Mouse (Mus musculus): ENCODE measurements around the gene Slc1a5. TPM values are rescaled to one million over a fixed set of nuclear protein-coding genes. Genes with fewer than 3 reads are reported as not detected.

The Slc1a5 gene
- polyA plus RNA-seq, 1 experiment from 2014 or later, result 48.6 TPM

DNA sequence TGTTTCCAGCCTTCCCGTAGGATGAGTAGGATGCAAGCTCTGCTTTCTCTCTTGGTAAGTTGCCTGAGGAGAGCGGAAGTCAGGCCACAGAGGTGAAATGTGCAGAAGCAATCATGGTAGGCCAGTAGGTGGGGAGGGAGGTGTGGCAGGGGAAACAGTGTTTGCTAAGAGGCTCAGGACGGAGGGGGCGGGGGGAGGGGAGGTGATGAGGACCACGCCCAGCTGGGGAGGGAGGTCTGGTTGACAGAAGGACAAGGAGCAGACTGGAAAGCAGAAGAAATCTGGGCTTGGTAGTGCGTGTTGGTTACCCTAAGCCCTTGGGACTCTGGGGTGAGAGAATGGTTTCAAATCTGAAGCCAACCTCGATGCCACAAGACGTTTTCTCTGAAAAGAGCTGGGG is 20.8 kb upstream of the Slc1a5 start:
- no peaks in the 10 kb centered on the region for H3K36me3 ChIP-seq
- 0 out of 2 replicates have a peak overlapping the region, but pooled peaks have one; percentile 16 for H3K4me2 ChIP-seq
- no peaks in the 10 kb centered on the region for H3K9me3 ChIP-seq (replicated peaks)
- 0 out of 2 replicates have a peak, but pooled peaks have one; percentile 41 for ATAC-seq (replicated peaks; ENCODE audit: low FRiP score)
- no peaks in the 10 kb centered on the region for H3K27me3 ChIP-seq
- no peak overlapping the region for H3K4me3 ChIP-seq (replicated peaks)
- no peak overlapping the region for H3K9ac ChIP-seq
- WGBS, result 23% methylated on average over 8 of the region's 8 CpGs
- H3K4me1 ChIP-seq, result peaks cover 24% of the 10 kb centered on the region
- peak overlapping the region; percentile 82 for H3K27ac ChIP-seq

DNA sequence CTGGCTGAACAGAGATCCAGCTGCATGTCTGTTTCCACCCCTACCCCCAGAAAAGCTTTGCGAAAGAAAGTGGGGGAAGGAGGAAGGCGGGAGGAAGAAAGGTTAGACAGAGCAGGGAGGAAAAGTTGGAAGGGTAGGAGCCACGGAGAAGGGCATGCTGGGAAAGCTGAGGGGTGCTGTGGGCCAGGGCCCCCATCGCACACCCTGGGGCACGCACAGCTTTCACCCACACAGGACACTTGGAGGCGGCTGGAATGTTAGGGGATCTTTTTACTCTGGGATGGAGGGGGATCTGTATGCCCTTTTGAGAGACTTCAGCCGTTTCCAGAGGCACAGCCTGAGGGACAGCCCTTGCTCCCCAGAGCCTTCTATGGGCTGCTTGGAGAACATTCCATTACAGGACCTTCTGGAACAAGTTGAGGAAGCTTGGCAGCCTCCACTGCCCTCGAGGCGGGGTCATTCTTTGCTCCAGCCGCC is 20.1 kb upstream of the Slc1a5 start:
- Histone ChIP-seq H3K36me3 (no peaks in the 10 kb centered on the region), H3K9ac (no peak overlapping the region), H3K9me3 (replicated peaks) (no peaks in the 10 kb centered on the region), H3K4me1 (peaks cover 23% of the 10 kb centered on the region), H3K27ac (peak overlapping the region; percentile 82), H3K27me3 (no peaks in the 10 kb centered on the region), H3K4me3 (replicated peaks) (no peak overlapping the region), H3K4me2 (peak overlapping the region; percentile 16; the same call in 1 of the 2 replicates)
- 36% methylated on average over 10 of the region's 10 CpGs for WGBS
- ATAC-seq (replicated peaks; ENCODE audit: low FRiP score), result 0 out of 2 replicates have a peak, but pooled peaks have one; percentile 57

DNA sequence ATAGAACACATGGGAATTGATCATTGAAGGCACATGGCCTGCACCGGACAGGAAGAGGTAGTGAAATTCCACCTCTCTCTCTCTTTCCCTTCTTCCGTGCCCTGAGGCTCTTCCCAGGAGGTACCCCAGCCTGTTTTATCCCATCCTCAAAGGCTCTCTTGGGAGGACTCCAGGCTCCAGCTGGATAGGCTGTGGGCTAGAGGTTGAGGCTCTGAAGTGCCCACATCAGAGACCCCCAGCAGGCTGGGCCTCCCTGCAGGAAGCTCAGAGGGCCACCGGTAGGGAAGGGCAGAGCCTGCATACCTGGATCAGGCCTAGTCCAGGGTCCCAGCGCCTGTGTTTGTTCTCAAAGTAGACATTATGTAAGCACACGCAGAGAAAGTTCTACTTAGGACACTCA is 19.5 kb upstream of the Slc1a5 start:
- H3K4me3 ChIP-seq (replicated peaks), result no peak overlapping the region
- no peak overlapping the region for H3K9ac ChIP-seq
- no peak overlapping the region for H3K4me2 ChIP-seq
- no peaks in the 10 kb centered on the region for H3K9me3 ChIP-seq (replicated peaks)
- no peaks in the 10 kb centered on the region for H3K27me3 ChIP-seq
- WGBS, result 51% methylated on average over 5 of the region's 5 CpGs
- peaks cover 26% of the 10 kb centered on the region for H3K4me1 ChIP-seq
- peak overlapping the region; percentile 54; the same call in 1 of the 2 replicates for H3K27ac ChIP-seq
- ATAC-seq (replicated peaks; ENCODE audit: low FRiP score), result no peak
- H3K36me3 ChIP-seq, result no peaks in the 10 kb centered on the region

DNA sequence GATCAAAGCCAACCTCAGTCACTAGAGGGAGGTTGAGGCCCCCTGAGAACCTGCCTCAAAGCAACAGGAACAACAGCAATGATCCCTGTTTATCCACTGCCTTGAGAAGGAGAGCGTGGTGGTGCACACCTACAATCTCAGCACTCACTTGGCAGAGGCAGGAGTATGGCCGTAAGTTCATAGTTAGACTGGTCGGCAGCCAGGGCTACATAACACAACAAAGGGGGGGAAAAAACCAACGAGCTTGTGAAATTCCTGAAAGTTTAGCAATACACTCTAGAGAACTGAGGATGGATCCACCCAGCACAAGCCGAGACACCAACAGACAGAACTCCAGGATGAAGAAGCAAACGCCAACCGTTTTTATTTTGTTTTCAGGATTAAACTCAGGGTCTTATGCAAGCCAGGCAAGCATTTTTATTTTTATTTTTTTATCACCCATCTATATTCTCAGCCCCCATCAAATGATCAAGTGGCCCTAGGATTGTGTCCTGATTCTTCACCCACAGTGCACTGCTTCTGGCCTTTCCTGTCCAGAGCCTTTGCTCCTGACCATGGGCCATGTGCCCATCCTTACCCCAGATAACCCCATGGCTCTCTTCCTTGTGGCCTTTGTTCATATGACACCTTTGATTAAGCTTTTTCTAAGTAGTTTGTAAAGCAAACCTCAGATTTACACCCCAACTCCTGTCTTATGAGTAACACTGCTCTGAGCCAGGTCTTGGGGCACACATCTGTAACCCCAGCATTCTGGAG is 17.5 kb upstream of the Slc1a5 start:
- Histone ChIP-seq H3K4me2 (no peak overlapping the region), H3K9ac (no peak overlapping the region), H3K36me3 (no peaks in the 10 kb centered on the region), H3K4me1 (peaks cover 22% of the 10 kb centered on the region), H3K9me3 (replicated peaks) (no peaks in the 10 kb centered on the region), H3K4me3 (replicated peaks) (no peak overlapping the region), H3K27ac (no peak overlapping the region), H3K27me3 (no peaks in the 10 kb centered on the region)
- no peak for ATAC-seq (replicated peaks; ENCODE audit: low FRiP score)
- WGBS, result 85% methylated on average over 7 of the region's 7 CpGs

DNA sequence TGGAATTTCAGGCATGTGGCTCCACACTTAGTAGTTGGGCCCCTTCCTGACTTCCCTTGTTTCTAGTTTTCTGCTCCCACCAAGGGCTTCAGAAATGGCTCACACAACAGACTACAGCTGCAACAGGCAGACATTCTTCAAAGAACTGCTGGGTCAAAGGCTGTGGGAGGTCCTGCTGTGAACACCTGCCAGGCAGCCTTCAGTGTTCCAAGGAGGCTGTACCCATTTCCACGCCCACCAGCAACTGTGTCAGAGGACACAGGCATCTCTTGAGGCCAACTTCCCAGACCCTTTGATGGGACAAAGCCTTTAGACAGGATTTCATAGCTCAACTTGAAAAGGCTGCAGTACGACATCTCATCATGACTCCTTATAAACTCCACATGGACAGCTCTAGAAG is 14.7 kb upstream of the Slc1a5 start:
- no peak for ATAC-seq (replicated peaks; ENCODE audit: low FRiP score)
- Histone ChIP-seq H3K36me3 (no peaks in the 10 kb centered on the region), H3K9me3 (replicated peaks) (no peaks in the 10 kb centered on the region), H3K4me1 (peaks cover 8% of the 10 kb centered on the region), H3K9ac (no peak overlapping the region), H3K4me3 (replicated peaks) (no peak overlapping the region), H3K27me3 (no peaks in the 10 kb centered on the region), H3K4me2 (no peak overlapping the region), H3K27ac (no peak overlapping the region)
- WGBS, result 44% methylated on average over 2 of the region's 2 CpGs

DNA sequence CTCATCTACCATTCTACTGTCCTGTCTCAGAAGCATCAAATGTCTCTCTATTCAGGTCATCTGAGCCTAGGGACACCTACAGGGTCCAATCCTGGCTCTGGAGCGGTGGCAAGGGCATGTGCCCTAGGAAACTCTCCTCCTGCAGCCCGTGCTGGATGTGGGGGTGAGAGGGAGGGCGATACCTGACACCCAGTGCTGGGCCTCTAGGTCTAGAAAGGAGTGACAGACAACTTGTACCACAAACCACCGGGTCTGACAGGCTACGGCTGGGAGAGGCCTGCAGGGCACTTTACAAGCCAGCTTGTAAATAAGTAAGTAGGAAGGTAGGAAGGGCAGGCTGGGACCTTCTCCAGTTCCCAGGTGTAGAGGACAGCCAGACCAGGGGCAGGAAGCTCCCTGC is 5.3 kb upstream of the Slc1a5 start:
- Histone ChIP-seq H3K4me1 (peaks cover 11% of the 10 kb centered on the region), H3K27me3 (no peaks in the 10 kb centered on the region), H3K9ac (no peak overlapping the region), H3K9me3 (replicated peaks) (0 out of 2 replicates have a peak, but pooled peaks cover 7% of the 10 kb centered on the region), H3K27ac (no peak overlapping the region), H3K4me3 (replicated peaks) (no peak overlapping the region), H3K4me2 (no peak overlapping the region), H3K36me3 (no peaks in the 10 kb centered on the region)
- ATAC-seq (replicated peaks; ENCODE audit: low FRiP score), result 0 out of 2 replicates have a peak, but pooled peaks have one; percentile 30
- WGBS, result 21% methylated on average over 5 of the region's 5 CpGs

DNA sequence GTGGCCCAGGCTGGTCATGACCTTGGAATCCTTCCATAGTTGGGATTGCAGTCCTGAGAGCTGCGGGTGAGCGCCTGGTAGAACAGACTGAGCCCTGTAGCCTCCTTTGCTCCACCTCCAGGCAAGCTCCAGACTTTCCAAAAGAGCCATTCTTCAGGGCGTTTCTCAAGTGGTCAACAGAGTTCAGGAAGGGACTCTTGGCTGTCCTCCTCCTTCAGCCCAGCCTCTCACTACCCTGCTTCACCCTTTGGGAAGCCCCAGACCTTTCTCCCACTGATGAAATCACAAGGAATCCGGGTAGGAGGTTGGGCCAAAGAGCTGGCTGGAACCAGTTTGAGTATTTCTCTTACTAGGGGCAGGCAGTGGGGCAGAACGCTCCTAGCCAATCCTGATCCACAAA is 1.1 kb upstream of the Slc1a5 start:
- H3K4me2 ChIP-seq, result peak overlapping the region; percentile 21; the same call in 1 of the 2 replicates
- H3K9me3 ChIP-seq (replicated peaks), result no peaks in the 10 kb centered on the region
- H3K4me1 ChIP-seq, result peaks cover 44% of the 10 kb centered on the region
- ATAC-seq (replicated peaks; ENCODE audit: low FRiP score), result no peak
- peak overlapping the region; percentile 85 for H3K27ac ChIP-seq
- no peak overlapping the region for H3K9ac ChIP-seq
- no peaks in the 10 kb centered on the region for H3K36me3 ChIP-seq
- H3K27me3 ChIP-seq, result no peaks in the 10 kb centered on the region
- WGBS, result 57% methylated on average over 5 of the region's 5 CpGs
- no peak overlapping the region for H3K4me3 ChIP-seq (replicated peaks)

DNA sequence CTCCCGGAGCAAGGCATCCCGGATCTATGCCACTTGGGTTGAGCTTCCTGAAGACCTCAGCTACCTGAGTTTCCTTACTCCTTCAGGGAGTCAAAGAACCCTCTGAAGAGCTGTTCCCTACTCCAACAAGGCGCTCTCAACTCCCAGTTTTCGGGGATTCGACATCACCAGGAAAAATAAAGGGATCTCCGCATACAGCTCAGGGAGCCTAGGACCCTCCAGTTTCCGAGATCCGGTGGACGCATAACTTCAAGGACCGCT is 345 bp downstream of the Slc1a5 start:
- Histone ChIP-seq H3K27ac (peak overlapping the region; percentile 81), H3K4me2 (peak overlapping the region; percentile 99), H3K27me3 (no peaks in the 10 kb centered on the region), H3K9me3 (replicated peaks) (no peaks in the 10 kb centered on the region), H3K9ac (peak overlapping the region; percentile 74), H3K4me3 (replicated peaks) (peak overlapping the region; percentile 76), H3K36me3 (peaks cover 3% of the 10 kb centered on the region), H3K4me1 (peaks cover 47% of the 10 kb centered on the region)
- ATAC-seq (replicated peaks; ENCODE audit: low FRiP score), result no peak
- WGBS, result under 1% methylated on average over 10 of the region's 10 CpGs

DNA sequence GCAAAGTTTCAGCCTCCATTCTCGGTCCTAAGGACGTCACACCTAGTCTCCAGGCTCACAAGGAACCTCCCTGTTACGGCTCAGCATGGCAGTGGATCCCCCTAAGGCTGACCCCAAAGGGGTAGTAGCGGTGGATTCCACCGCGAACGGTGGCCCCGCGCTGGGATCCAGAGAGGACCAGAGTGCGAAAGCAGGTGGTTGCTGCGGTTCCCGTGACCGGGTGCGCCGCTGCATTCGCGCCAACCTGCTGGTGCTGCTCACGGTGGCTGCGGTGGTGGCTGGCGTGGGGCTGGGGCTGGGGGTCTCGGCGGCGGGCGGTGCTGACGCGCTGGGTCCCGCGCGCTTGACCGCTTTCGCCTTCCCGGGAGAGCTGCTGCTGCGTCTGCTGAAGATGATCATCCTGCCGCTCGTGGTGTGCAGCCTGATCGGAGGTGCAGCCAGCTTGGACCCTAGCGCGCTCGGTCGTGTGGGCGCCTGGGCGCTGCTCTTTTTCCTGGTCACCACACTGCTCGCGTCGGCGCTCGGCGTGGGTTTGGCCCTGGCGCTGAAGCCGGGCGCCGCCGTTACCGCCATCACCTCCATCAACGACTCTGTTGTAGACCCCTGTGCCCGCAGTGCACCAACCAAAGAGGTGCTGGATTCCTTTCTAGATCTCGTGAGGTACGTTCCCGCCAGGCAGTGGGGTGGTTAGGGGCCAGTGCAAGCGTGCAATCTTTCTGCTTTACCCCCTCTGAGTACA is 845 bp downstream of the Slc1a5 start:
- peaks cover 8% of the 10 kb centered on the region for H3K36me3 ChIP-seq
- no peaks in the 10 kb centered on the region for H3K27me3 ChIP-seq
- under 1% methylated on average over 60 of the region's 60 CpGs for WGBS
- peak overlapping the region; percentile 74 for H3K9ac ChIP-seq
- H3K4me2 ChIP-seq, result peak overlapping the region; percentile 99
- H3K27ac ChIP-seq, result peak overlapping the region; percentile 81
- H3K4me3 ChIP-seq (replicated peaks), result peak overlapping the region; percentile 76
- H3K9me3 ChIP-seq (replicated peaks), result no peaks in the 10 kb centered on the region
- H3K4me1 ChIP-seq, result peaks cover 47% of the 10 kb centered on the region
- peak; percentile 7; the same call in 1 of the 2 replicates for ATAC-seq (replicated peaks; ENCODE audit: low FRiP score)

DNA sequence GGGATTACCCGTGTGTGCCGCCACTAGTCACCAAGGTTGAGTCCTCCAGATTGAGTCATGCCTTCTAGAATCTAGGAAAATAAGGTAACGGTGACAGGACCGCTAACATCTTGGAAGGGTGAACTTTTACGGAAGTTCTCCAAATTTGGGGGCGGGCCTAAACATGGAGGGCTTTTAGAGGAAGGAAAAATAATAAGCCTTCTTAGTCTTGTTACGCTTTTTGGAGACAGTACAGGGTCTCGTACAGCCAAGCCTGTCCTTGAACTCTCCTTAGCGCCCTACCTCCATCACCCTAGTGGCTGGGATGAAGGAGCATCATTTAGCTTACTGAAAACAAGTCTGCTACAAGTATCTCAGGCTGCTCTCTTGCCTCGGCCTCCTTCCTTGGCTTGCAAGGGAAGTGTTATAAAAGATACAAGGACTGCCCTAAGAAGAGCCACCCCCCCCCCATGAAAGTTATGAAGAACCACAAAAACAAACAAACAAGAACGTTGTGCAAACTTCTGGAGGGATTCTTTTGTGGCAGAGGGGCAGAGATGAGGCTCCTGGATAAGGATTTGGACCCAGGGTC is 1.5 kb downstream of the Slc1a5 start:
- peak overlapping the region; percentile 74 for H3K9ac ChIP-seq

DNA sequence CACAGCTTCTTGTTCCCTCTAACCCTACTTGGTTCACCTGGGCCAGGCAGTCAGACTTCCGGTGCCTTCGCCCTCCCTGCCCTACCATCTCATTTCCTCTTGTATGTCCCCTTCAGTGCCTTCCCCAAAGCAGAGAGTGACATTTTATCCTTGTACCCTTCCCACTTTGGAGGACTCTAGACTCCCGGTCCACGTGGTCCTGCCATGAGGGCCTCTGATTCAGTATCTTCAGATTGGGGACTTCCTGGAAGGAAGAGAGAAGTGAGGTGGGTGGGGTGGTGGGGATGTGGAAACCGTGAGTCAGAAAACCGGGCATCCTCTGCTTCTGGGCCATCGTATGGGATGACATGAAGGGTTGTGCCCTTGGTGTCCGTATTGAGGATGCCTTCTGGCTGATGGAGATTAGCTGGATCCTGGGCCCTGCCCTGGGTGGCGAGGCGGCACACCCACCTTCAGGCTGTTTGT is 2.1 kb downstream of the Slc1a5 start:
- Histone ChIP-seq H3K9me3 (replicated peaks) (no peaks in the 10 kb centered on the region), H3K27ac (peak overlapping the region; percentile 43; the same call in 1 of the 2 replicates), H3K4me2 (peak overlapping the region; percentile 99), H3K4me3 (replicated peaks) (peak overlapping the region; percentile 76), H3K27me3 (no peaks in the 10 kb centered on the region), H3K36me3 (peaks cover 19% of the 10 kb centered on the region), H3K9ac (peak overlapping the region; percentile 74), H3K4me1 (peaks cover 47% of the 10 kb centered on the region)
- peak; percentile 29; the same call in 1 of the 2 replicates for ATAC-seq (replicated peaks; ENCODE audit: low FRiP score)
- WGBS, result 24% methylated on average over 10 of the region's 10 CpGs

More for the DNA sequence above, 1.5 kb downstream of the Slc1a5 start:
- 5% methylated on average over 11 of the region's 11 CpGs for WGBS
- 0 out of 2 replicates have a peak overlapping the region, but pooled peaks have one; percentile 81 for H3K27ac ChIP-seq
- H3K4me1 ChIP-seq, result peaks cover 47% of the 10 kb centered on the region
- no peaks in the 10 kb centered on the region for H3K27me3 ChIP-seq
- H3K9me3 ChIP-seq (replicated peaks), result no peaks in the 10 kb centered on the region
- peak overlapping the region; percentile 99 for H3K4me2 ChIP-seq
- peaks cover 13% of the 10 kb centered on the region for H3K36me3 ChIP-seq
- peak overlapping the region; percentile 76 for H3K4me3 ChIP-seq (replicated peaks)
- no peak for ATAC-seq (replicated peaks; ENCODE audit: low FRiP score)
